Mouse (Mus musculus) stomach, postnatal 0 days (tissue): ENCODE data around the gene Lypd9.

Experiments
- CTCF ChIP-seq: IDR thresholded peaks from 2 replicates; pipeline ENCODE4 v1.5.1; 2016; ENCODE audit warnings: antibody characterized with exemption, low read depth, mild to moderate bottlenecking, moderate library complexity
- EP300 ChIP-seq: optimal IDR thresholded peaks from 2 replicates; pipeline ENCODE3; 2016; ENCODE audit warnings: antibody characterized with exemption

DNA sequence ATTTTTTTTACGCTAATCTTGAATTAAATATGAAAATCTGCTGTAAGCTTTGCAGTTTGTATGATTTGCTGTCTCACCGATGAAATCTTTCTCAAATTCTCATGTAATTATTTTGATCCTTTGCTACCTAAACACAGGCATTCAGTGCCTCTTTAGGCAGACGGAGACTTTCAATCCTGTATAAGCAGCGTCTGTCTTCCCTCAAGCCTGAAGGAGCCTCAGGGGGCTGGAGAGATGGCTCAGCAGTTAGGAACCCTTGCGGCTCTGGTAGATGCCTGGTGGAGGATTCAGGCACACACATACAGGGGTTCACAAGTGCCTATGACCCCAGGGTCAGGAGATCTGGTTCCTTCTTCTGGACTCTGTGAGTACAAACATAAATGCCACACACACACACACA, 52.1 kb downstream of the Lypd9 start:
- TF ChIP-seq CTCF (no peak), EP300 (no peak)
